Mouse (Mus musculus) layer of hippocampus, postnatal 10 days (tissue): Measurements from ENCODE around the gene Gramd1a. TPM values are rescaled to one million over a fixed set of nuclear protein-coding genes. Genes with fewer than 3 reads are reported as not detected.

Source experiments
- DNase-seq, 2 experiments: peaks; one replicate each; pipeline ENCODE4 v3.0.0; 2021; ENCODE audit warnings: low spot score in 2 of 2
- long read RNA-seq: library from polyadenylated mRNA; stranded (forward); transcript quantifications from one replicate; pipeline ENCODE4 v2.0.0, GENCODE M21; 2023
- total RNA-seq, 2 experiments: library from RNA; stranded (reverse); gene quantifications; 2 replicates each; pipeline ENCODE4 v1.2.3; 2021

Gene Gramd1a
- 100 to 1,000 TPM; 143 to 144 TPM for total RNA-seq
- long read RNA-seq, partial matches to known transcripts = 27 of 109 reads
- long read RNA-seq, other reads (novel, unspliced or antisense) = 82 of 109 reads

DNA sequence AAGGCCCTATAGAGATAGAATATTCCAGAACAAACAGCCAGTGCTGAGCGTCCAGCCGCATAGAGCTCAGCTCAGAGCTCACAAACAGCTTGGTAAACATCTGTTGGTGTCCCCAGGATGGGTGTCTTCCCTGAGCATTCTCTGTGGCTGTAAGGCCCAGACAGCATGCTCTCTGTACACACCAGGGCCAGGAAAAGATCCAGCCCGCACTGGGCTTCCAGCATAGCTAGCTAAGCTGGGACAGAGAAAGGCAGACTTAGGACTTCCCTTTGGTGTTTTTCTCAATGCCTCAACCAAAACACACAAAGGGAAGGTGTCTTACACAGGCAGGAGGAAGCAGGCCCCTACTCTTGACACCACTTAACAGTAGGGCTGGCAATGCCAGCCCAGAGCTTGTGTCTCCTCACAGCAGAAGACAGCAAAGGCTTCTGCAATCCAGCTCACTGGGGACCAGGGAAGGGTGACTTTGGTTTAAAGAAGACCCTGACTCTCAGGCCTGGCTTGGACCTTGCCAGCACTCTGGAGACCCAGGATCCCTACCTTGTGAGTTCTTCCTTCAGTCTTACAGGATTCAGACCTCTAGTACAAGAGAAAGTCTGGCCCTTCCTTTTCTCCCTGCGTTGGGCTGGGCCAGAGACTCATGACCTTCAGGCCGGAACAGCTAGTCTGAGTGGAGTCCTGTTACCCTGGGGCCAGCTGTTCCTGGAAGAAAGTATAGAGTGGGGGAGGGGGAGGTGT lies at the start of gene Gramd1a:
Gene Gramd1a (minus strand): TSS at position 601 of the 738 bp plus-strand sequence.
- peak in 1 of 2 experiments; percentile 13 for DNase-seq

- DNase-seq = no peak
These were observed 40.1 kb upstream of the Gramd1a start for GRCm38 (mm10) chr7:31195591-31196307.

- DNase-seq = no peak
These were observed 29.0 kb upstream of the Gramd1a start for GRCm38 (mm10) chr7:31184711-31185110.

- no peak for DNase-seq
These were observed 27.2 kb upstream of the Gramd1a start for GRCm38 (mm10) chr7:31182863-31183262.

GRCm38 (mm10) chr7:31176886-31177763 lies 21.4 kb upstream of the Gramd1a start:
- peak; percentile 82 to 85 for DNase-seq

GRCm38 (mm10) chr7:31175096-31175495 lies 19.4 kb upstream of the Gramd1a start:
- no peak for DNase-seq

DNA sequence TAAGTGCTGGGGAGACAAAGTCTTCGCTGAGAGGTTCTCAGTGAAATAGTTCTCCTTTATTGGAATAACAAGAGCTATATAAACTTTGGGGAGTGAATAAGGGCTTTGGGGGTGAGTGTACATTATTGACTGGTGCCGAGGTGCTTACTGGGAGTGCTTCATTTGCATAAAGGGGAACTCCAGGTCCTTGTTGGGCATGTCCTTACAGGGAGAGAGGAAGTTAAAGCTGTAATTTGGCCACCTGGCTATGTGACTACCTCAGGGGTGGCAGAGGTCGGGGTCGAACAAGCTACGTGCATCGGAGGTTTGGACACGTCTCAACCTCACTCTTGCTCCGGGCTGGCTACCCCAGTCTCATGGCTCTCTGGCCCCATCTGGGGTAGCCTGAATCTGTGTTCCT lies 18.8 kb upstream of the Gramd1a start:
- no peak for DNase-seq

DNA sequence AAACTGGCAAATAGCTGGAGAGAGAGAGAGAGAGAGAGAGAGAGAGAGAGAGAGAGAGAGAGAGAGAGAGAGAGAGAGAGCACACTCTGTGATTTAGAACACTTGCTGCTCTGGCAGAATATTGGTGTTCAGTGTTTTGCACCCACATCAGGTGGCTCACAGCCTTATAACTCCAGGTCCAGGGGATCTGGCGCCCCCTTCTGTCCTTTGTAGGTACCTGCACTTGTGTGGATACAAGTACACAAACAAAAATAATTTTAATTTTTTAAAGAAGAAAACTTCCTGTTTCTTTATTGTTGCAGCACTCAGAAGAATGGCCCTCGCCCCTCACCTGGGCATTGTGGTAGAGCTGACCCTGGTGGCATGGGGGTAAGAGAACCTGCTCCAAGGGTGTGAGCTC lies 16.5 kb upstream of the Gramd1a start:
- DNase-seq = peak in 1 of 2 experiments; percentile 47

- DNase-seq = no peak
These were observed 14.8 kb upstream of the Gramd1a start for GRCm38 (mm10) chr7:31170520-31170919.

GRCm38 (mm10) chr7:31168412-31168811 lies 12.7 kb upstream of the Gramd1a start:
- DNase-seq = no peak

DNA sequence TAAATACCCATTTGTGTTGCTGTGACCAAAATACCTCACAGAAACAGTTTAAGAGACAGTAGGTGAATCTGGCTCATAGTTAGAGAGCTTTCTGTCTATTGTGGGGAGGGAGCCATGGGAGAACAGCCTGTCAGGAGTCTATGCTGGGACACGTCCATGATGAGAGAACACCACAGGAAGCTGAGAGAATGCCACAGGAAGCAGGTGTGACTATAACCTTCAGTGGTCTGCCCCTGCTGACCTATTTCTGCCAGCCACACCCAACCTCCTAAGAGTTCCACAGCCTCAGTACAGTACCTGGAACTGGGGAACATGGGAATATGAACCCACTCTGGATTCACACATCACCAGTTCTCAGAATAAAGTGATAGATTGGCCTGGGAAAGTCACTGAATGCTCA lies 9.1 kb upstream of the Gramd1a start:
- DNase-seq = no peak

- no peak for DNase-seq
These were observed 8.2 kb upstream of the Gramd1a start for GRCm38 (mm10) chr7:31163666-31164577.

- no peak for DNase-seq
These were observed 6.6 kb upstream of the Gramd1a start for GRCm38 (mm10) chr7:31162324-31162723.

DNA sequence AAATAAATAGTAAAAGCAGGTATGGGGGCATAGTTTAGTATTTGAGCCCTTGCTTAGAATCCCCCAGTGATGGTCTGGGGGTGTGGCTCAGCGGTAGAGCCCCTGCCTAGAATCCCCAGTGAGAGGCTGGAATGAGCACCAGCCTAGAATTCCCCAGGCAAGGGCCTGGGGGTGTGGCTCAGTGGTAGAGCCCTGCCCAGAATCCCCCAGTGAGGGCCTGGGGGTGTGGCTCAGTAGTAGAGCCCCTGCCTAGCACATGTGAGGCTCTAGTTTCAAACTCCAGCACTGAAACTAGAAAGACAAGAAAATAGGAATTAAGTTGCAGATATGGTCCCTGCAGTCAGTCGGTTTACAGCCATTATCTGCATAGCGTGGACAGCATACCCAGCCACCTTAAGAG lies 6.1 kb upstream of the Gramd1a start:
- DNase-seq = no peak

GRCm38 (mm10) chr7:31161246-31161645 lies 5.5 kb upstream of the Gramd1a start:
- no peak for DNase-seq

DNA sequence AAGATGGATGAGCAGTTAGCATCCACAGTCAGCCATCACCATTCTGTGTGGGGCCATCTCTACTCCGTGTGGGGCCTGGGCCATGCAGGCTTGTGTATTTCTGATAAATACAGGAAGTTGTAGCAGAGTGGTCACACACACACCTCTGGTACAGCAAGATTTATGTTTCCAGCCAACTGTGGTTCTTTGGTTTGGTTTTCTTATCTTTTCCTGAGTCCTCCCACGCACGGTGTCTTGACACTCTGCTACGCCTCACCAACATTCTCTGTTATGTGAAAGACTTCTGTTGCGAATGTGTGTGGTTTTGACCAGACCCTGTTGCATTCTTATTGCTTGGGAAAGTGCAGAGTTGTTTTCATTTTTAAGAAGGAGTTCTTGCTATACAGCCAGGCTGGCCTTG lies 5.1 kb upstream of the Gramd1a start:
- no peak for DNase-seq

DNA sequence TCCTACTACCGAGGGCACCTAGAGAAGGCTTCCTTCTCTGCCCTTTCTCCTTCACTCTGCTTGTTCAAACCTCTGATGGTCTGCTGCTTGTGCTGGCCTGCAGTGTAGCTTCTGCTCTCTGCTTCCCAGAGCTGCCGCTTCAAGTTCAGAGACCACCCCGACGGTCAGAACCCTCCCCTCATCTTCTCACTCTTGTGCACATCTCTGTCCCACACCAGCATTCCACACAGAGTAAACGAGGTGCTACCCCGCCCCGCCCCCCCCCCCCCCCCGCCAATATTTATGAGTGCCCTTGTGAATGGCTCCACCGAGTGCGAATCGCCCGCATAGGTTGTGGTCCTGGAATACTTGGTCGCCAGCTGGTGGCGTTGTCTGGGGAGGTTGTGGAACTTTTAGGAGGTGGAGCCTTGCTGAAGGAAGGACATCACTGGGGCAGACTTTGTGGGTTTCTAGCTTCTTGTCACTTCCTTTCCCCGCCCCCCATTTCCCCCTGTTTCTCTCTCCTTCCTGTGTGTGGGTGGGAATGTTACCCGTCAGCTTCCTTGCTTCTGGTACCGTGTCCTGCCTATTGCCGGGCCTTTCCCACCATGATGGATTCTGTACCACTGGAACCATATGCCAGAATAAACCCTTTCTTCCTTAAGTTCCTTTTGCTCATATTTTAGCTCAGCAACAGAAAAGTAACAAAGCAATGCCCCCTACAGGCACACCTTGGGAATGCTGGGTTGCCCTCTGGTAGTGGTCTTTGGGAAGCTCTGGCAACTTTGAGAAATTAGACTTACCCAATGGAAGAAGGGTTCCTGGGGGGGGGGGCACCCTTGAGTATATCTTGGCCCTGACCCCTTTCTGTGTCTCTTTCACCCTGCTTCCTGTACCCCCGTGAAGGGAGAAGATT lies 585 bp upstream of the Gramd1a start:
- DNase-seq = peak in 1 of 2 experiments; percentile 39

DNA sequence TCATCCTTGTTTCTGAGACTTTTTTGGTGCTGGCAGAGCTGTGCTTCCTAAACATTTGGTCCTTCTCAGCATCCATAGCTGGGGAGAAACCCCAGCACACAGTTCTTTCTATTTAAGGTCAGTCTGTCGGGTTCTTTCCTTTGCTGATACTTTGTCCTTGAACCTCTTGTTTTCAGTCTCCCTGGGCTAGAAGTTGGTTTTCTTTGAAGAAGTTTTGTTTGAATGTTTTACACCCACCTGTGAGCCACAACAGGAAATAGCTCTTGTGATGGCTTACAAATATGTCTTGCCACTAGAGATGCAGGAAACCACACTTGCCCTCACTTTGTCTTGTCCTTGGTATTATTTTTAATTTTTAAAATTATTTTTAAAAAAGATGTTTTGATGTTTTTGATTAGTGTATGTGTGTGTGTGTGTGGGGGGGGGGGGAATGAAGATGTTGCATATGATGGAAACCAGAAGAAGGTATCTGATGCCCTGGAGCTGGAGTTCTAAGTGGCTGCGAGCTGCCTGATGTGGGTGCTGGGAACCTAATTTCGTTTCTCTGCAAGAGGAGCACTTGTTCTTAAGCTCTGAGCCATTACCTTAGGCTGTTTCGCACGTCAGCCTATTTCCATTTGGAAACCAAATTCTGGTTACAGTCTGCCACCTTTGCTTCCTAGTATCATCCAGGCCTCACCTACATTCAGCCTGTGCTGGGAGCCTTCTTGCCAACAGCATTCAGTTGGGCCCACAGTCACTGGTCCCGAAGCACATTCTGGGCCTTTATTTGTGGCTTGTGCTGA lies 2.0 kb downstream of the Gramd1a start:
- no peak for DNase-seq
